Mouse (Mus musculus) spleen, adult 2 months (tissue): ENCODE results near the gene Plpp3. TPM values are rescaled to one million over a fixed set of nuclear protein-coding genes. Genes with fewer than 3 reads are reported as not detected.
A peak's percentile ranks its signal among the peaks of the same experiment; 100 is the strongest.

Experiments
- DNase-seq, 2 experiments: peaks; one replicate each; pipeline versions ENCODE4 v3.0.0 to v3.0.0-alpha.2; 2012 to 2021; ENCODE audit warnings: low spot score in 2 of 2, low read depth in 1 of 2
- H3K27ac ChIP-seq: fragments of 200-500 bp; 2 replicates; pipeline ENCODE4 v1.5.1; 2012; ENCODE audit warnings: low read length, inconsistent platforms; ENCODE audit not compliant: insufficient read depth
- H3K27me3 ChIP-seq: fragments of 200-500 bp; 2 replicates; pipeline ENCODE4 v1.6.1; 2012; ENCODE audit warnings: mild to moderate bottlenecking, moderate library complexity, low read length, inconsistent platforms; ENCODE audit not compliant: control insufficient read depth, insufficient read depth
- H3K36me3 ChIP-seq: fragments of 200-500 bp; 2 replicates; pipeline ENCODE4 v1.6.1; 2012; ENCODE audit warnings: mild to moderate bottlenecking, low read length, inconsistent platforms; ENCODE audit not compliant: control insufficient read depth, insufficient read depth
- H3K4me1 ChIP-seq: fragments of 200-500 bp; 2 replicates; pipeline ENCODE4 v1.6.1; 2011; ENCODE audit warnings: inconsistent platforms; ENCODE audit not compliant: control insufficient read depth, insufficient read depth, insufficient read length
- H3K4me3 ChIP-seq: fragments of 200-500 bp; 2 replicates; pipeline ENCODE4 v1.5.1; 2011; ENCODE audit warnings: mild to moderate bottlenecking, inconsistent platforms; ENCODE audit not compliant: insufficient read depth, insufficient read length; ENCODE audit errors: extremely low read depth
- CTCF ChIP-seq: fragments of 200-500 bp; IDR thresholded peaks from 2 replicates; pipeline ENCODE4 v1.5.1; 2011; ENCODE audit warnings: mild to moderate bottlenecking, inconsistent platforms; ENCODE audit not compliant: insufficient read depth, insufficient read length, insufficient replicate concordance; ENCODE audit errors: extremely low read depth
- POLR2A ChIP-seq: fragments of 200-500 bp; IDR thresholded peaks from 2 replicates; pipeline ENCODE4 v1.6.1; 2011; ENCODE audit warnings: low read depth, low read length, inconsistent platforms
- WGBS: fragments of 180-500 bp; shearing (Covaris S2); methylation state at CpG from one replicate; pipeline ENCODE4 v1.1.7; 2018; 5-methylcytosine and 5-hydroxymethylcytosine counted together
- polyA plus RNA-seq: library from polyadenylated mRNA; depleted of rRNA; stranded (reverse); fragments of >200 nt; gene quantifications from 2 replicates; pipeline ENCODE4 v1.2.3, GENCODE M21; 2012

The Plpp3 gene
- polyA plus RNA-seq, 1 experiment = 24.8 TPM

DNA sequence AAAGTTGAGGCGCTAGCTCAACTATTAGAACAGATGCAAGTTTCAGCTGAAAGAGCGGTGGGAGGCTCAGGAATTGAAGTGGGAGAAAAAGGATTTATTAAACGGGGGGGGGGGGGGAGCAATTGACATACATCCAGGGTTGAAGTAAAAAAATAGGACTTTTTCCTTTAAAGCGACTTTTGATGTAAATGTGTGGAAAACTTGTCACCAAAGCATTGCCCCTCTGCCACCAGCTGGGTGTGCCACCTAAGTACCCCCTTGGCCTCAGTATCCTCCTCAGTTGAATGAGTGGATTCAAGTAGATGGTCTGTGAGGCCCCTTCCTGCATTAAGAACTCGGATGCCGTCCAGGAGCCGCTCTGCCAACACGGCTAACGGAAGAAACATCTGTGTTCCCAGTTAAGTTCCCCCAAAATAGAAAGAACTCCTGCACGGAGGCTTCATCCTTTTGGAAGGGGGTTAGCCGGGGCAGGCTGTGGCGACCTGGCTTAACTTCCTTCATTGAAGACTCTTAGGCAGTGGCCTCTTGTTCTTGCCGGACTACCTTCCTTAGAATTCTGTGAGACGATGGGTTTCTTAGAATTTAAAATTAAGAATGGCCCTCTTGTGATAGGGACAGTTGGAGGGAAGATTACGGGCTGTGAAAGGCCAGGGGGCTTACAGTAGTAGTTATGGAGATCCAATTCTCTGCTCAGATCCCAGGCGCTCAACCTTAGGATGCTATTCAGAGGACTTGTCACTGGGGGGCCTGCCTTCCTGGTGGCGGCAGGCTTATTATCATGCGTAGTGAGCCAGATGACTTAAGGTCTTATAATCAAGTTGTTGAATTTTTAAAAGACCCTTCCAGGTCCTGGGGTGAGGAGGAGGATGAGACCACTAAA lies 1.7 kb downstream of the Plpp3 start:
- no peaks in the 10 kb centered on the region for H3K27me3 ChIP-seq
- H3K36me3 ChIP-seq = no peaks in the 10 kb centered on the region
- H3K4me1 ChIP-seq = peaks cover 13% of the 10 kb centered on the region; the same call in 1 of the 2 replicates
- TF ChIP-seq CTCF (no peak), POLR2A (no peak)
- H3K4me3 ChIP-seq = peak overlapping the region; percentile 75
- WGBS = 55% methylated on average over 18 of the region's 18 CpGs
- DNase-seq = no peak
- peak overlapping the region; percentile 77 for H3K27ac ChIP-seq

DNA sequence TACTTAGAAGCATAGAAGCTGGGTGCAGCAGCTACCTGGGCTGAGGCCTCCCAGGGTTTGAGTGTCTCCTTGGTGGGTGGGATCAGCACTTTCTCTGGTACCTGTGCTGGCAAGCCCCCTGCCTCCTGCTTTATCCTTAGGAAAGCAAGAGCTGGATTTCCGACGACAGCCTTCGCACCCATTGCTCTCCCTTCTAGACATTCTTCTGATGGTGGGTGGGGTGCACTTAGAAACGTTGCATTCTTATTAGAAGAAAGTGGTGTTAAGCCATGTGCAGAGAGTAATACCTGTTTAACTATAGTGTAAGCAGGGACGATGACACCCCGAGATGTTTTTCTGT lies 2.4 kb downstream of the Plpp3 start:
- DNase-seq = no peak
- TF ChIP-seq POLR2A = no peak
- no peak for TF ChIP-seq CTCF
- H3K27me3 ChIP-seq = no peaks in the 10 kb centered on the region
- WGBS = 86% methylated on average over 6 of the region's 6 CpGs
- H3K36me3 ChIP-seq = no peaks in the 10 kb centered on the region
- peaks cover 13% of the 10 kb centered on the region; the same call in 1 of the 2 replicates for H3K4me1 ChIP-seq
- H3K27ac ChIP-seq = no peak overlapping the region
- 0 out of 2 replicates have a peak overlapping the region, but pooled peaks have one; percentile 28 for H3K4me3 ChIP-seq

DNA sequence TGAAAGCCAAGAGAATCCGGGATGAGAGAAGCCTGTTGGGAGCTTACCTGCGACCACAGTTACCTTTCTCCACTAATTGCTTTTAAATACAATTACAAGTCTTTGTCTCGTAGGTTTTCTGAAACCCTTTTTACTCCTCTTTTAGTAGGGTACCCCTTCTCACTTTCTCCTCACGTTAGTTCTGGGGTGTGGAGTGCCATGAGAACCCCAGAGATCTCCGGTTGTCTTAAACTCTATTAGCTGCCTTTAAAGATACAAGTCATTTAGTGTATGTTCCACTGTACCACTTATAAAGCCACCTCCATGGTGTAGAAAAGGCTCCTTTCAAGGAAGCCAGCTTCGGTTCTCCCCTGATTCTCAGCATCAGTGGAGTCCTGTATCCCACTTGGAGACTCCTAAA lies 3.3 kb downstream of the Plpp3 start:
- Histone ChIP-seq H3K4me3 (no peak overlapping the region), H3K27ac (no peak overlapping the region), H3K4me1 (peaks cover 13% of the 10 kb centered on the region; the same call in 1 of the 2 replicates), H3K27me3 (no peaks in the 10 kb centered on the region), H3K36me3 (no peaks in the 10 kb centered on the region)
- WGBS = 86% methylated on average over 6 of the region's 6 CpGs
- TF ChIP-seq POLR2A (no peak), CTCF (no peak)
- DNase-seq = no peak

DNA sequence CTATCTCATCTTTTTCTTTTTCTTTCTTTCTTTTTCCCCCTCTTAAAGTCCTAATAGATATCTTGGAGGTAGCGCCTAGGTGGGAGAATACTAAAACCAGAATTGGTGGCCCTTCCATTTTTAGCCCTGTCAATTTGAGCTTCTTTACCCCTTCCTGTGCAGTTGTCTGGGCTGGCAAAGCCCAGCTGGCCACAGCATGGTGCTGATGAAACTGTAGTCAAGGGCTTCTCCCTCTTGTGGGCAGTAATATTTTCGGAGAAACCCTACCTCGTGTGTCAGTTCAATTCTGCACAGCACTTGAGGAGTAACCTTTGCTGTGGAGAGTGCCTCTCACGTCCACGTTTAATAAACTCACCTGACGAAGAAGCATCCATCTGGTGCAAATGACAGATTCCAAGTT lies 4.9 kb downstream of the Plpp3 start:
- Histone ChIP-seq H3K36me3 (no peaks in the 10 kb centered on the region), H3K4me1 (peaks cover 13% of the 10 kb centered on the region; the same call in 1 of the 2 replicates), H3K27ac (no peak overlapping the region), H3K27me3 (no peaks in the 10 kb centered on the region), H3K4me3 (no peak overlapping the region)
- WGBS = 75% methylated on average over 6 of the region's 6 CpGs
- DNase-seq = no peak
- no peak for TF ChIP-seq CTCF
- no peak for TF ChIP-seq POLR2A

DNA sequence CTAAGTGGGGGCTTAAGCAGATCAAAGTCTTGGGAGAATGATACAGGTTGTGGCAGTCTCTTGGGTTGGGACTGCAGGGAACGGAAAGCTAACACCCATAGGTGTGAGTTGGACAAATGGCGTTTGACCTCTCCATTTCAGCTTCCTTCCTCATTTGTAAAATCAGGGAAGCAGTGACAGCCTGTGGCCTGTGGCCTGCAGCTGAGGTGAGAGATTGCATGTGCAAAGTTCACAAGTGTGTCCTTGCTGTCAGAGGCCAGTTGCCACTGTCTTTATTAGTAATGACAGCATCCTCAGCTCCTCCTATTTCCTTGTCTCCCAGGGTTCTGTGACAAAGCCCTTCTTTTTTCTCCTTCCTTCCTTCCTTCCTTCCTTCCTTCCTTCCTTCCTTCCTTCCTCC lies 5.5 kb downstream of the Plpp3 start:
- no peak for DNase-seq
- WGBS = 28% methylated on average over 2 of the region's 2 CpGs
- H3K27ac ChIP-seq = no peak overlapping the region

DNA sequence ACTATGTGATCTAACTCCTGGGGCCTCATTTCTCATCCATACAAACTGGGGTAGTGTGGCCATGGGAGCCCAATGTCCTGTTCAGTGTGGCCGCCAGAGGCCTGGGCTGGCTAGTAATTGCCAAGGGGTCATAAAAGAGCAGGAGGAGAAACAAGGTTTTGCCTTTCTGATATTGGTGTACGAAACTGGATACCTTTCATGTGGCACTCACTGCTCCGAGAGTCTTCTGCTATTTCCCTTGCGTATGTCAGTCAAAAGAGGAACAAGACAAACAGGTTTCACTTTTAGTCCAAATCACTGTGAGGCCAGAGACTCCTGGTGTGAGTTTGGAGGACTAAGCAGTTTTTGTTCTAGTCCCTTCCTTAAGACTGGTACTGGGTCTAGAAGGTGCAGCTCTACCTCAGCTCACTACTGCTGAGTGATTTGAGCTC lies 6.8 kb downstream of the Plpp3 start:
- Histone ChIP-seq H3K27ac (peak overlapping the region; percentile 86), H3K36me3 (no peaks in the 10 kb centered on the region)

More for the DNA sequence above, 5.5 kb downstream of the Plpp3 start:
- Histone ChIP-seq H3K4me3 (no peak overlapping the region), H3K27me3 (no peaks in the 10 kb centered on the region), H3K4me1 (peaks cover 13% of the 10 kb centered on the region; the same call in 1 of the 2 replicates), H3K36me3 (no peaks in the 10 kb centered on the region)
- no peak for TF ChIP-seq POLR2A
- no peak for TF ChIP-seq CTCF

DNA sequence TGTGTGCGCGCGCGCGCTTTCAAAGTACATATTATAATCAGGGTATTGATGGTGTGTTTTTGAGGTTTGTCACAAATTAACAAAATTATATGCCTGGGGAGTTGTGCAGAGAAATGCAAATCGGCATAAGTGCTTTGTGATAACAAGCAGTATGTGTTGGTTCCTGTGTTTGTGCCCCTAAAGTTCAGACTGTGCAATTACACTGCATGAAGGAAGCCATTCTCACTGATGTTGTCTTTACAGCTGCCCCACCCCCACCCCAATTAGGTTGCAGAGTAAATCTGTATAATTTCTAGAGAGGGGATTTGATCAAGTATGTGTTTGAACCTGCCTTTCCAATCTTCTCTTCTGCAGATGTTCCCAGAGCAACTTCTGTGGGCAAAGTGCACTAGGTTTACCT lies 7.8 kb downstream of the Plpp3 start:
- TF ChIP-seq POLR2A (no peak), CTCF (no peak)
- peaks cover 15% of the 10 kb centered on the region; the same call in 1 of the 2 replicates for H3K4me1 ChIP-seq
- 92% methylated on average over 6 of the region's 6 CpGs for WGBS
- peak in 1 of 2 experiments; percentile 23 for DNase-seq
- no peak overlapping the region for H3K4me3 ChIP-seq
- H3K27me3 ChIP-seq = no peaks in the 10 kb centered on the region
- H3K27ac ChIP-seq = no peak overlapping the region
- no peaks in the 10 kb centered on the region for H3K36me3 ChIP-seq

More for the DNA sequence above, 6.8 kb downstream of the Plpp3 start:
- TF ChIP-seq CTCF (no peak), POLR2A (no peak)
- Histone ChIP-seq H3K4me3 (no peak overlapping the region), H3K27me3 (no peaks in the 10 kb centered on the region), H3K4me1 (peaks cover 15% of the 10 kb centered on the region; the same call in 1 of the 2 replicates)
- peak in 1 of 2 experiments; percentile 60 for DNase-seq
- WGBS = 22% methylated on average over 4 of the region's 4 CpGs
